Mouse (Mus musculus) midbrain, postnatal 0 days (tissue): ENCODE measurements around the gene Zfp593. TPM values are rescaled to one million over a fixed set of nuclear protein-coding genes. Genes with fewer than 3 reads are reported as not detected.
"Not testable (repeated sequence)": the region's sequence is repeated elsewhere in the genome, so short reads cannot be mapped to it uniquely, and the experiment has no call there.

ENCODE experiments used
- ATAC-seq: fragments of 200-750 bp; cut with Nextera tagmentation; 2 replicates; pipeline ENCODE4 v1.8.0; 2017; ENCODE audit warnings: moderate number of reproducible peaks, mild to moderate bottlenecking, moderate TSS enrichment, moderate library complexity; ENCODE audit not compliant: low FRiP score
- DNase-seq: peaks from one replicate; pipeline ENCODE4 v3.0.0-alpha.2; 2015; ENCODE audit warnings: low spot score
- H3K27ac ChIP-seq: fragments of 300-500 bp; sonication (generic); 2 replicates; pipeline ENCODE4 v1.5.1; 2014; ENCODE audit warnings: low read depth, mild to moderate bottlenecking, low read length, mixed read lengths
- H3K27me3 ChIP-seq: fragments of 300-500 bp; sonication (generic); 2 replicates; pipeline ENCODE4 v1.6.1; 2014; ENCODE audit warnings: low read length, control low read depth, mixed read lengths; ENCODE audit not compliant: insufficient read depth
- H3K36me3 ChIP-seq: fragments of 300-500 bp; sonication (generic); 2 replicates; pipeline ENCODE4 v1.6.1; 2014; ENCODE audit warnings: low read length, control low read depth, mixed read lengths; ENCODE audit not compliant: insufficient read depth
- H3K4me1 ChIP-seq: fragments of 300-500 bp; sonication (generic); 2 replicates; pipeline ENCODE4 v1.6.1; 2014; ENCODE audit warnings: mild to moderate bottlenecking, control low read depth, antibody characterized with exemption, low read length, mixed read lengths; ENCODE audit not compliant: insufficient read depth
- H3K4me2 ChIP-seq: fragments of 300-500 bp; sonication (generic); 2 replicates; pipeline ENCODE4 v1.6.1; 2014; ENCODE audit warnings: low read depth, mild to moderate bottlenecking, low read length, mixed read lengths; ENCODE audit not compliant: poor library complexity, severe bottlenecking
- H3K4me3 ChIP-seq: fragments of 300-500 bp; sonication (generic); 2 replicates; pipeline ENCODE4 v1.5.1; 2014; ENCODE audit warnings: low read depth, mild to moderate bottlenecking, low read length, moderate library complexity
- H3K9ac ChIP-seq: fragments of 300-500 bp; sonication (generic); replicated peaks from 2 replicates; pipeline ENCODE4 v1.6.1; 2014; ENCODE audit warnings: mild to moderate bottlenecking, low read length, moderate library complexity, mixed read lengths; ENCODE audit not compliant: poor library complexity, severe bottlenecking
- H3K9me3 ChIP-seq: fragments of 300-500 bp; sonication (generic); 2 replicates; pipeline ENCODE4 v1.6.1; 2016; ENCODE audit warnings: low read length, control low read depth
- CTCF ChIP-seq: IDR thresholded peaks from 2 replicates; pipeline ENCODE4 v1.5.1; 2016; ENCODE audit warnings: antibody characterized with exemption, mild to moderate bottlenecking
- WGBS: fragments of 180-500 bp; shearing (Covaris S2); extraction: QIAGEN DNeasy Blood & Tissue Kit; methylation state at CpG from one replicate; pipeline ENCODE4 v1.1.7; 2014; 5-methylcytosine and 5-hydroxymethylcytosine counted together
- polyA plus RNA-seq: library from polyadenylated mRNA; unstranded; fragments of >200 nt; fragmentation: Nextera tagmentation; extraction: Ambion mirVana; gene quantifications from 2 replicates; pipeline ENCODE4 v1.2.1, GENCODE M21; 2015
- total RNA-seq: library from RNA; depleted of rRNA; stranded (reverse); fragments of >200 nt; gene quantifications from 2 replicates; pipeline ENCODE4 v1.2.3, GENCODE M21; 2014

Zfp593 gene
- total and polyA plus RNA-seq, 2 experiments from 2014 or later = 9.2 to 15.4 TPM

- H3K9ac ChIP-seq = no peak overlapping the region
- H3K27me3 ChIP-seq = no peaks in the 10 kb centered on the region
- ATAC-seq (no peak), DNase-seq (no peak)
- WGBS = 39% methylated on average over 12 of the region's 13 CpGs
- H3K9me3 ChIP-seq = no peaks in the 10 kb centered on the region
- peaks cover 14% of the 10 kb centered on the region for H3K36me3 ChIP-seq
- H3K4me1 ChIP-seq = no peaks in the 10 kb centered on the region
- no peak overlapping the region for H3K27ac ChIP-seq
- TF ChIP-seq CTCF = no peak
- H3K4me3 ChIP-seq = no peak overlapping the region
- no peak overlapping the region for H3K4me2 ChIP-seq
These were observed 27.5 kb upstream of the Zfp593 start for GRCm38 (mm10) chr4:134272731-134273416.

- Histone ChIP-seq H3K4me1 (no peaks in the 10 kb centered on the region), H3K36me3 (peaks cover 8% of the 10 kb centered on the region; the same call in 1 of the 2 replicates), H3K27ac (no peak overlapping the region), H3K4me2 (no peak overlapping the region), H3K27me3 (no peaks in the 10 kb centered on the region), H3K9ac (no peak overlapping the region), H3K9me3 (no peaks in the 10 kb centered on the region), H3K4me3 (no peak overlapping the region)
- 81% methylated on average over 7 of the region's 7 CpGs for WGBS
- DNase-seq = no peak
- no peak for ATAC-seq
- no peak for TF ChIP-seq CTCF
These were observed 26.6 kb upstream of the Zfp593 start for GRCm38 (mm10) chr4:134271979-134272378.

- H3K4me3 ChIP-seq, H3K4me2 ChIP-seq, H3K4me1 ChIP-seq, H3K9ac ChIP-seq, H3K27me3 ChIP-seq, H3K27ac ChIP-seq, H3K36me3 ChIP-seq, H3K9me3 ChIP-seq, DNase-seq, ATAC-seq: not testable (repeated sequence)
- peak; percentile 50 for TF ChIP-seq CTCF
These were observed 24.2 kb upstream of the Zfp593 start for GRCm38 (mm10) chr4:134269622-134270021.

GRCm38 (mm10) chr4:134268102-134268655 is 22.8 kb upstream of the Zfp593 start:
- Histone ChIP-seq H3K27ac (no peak overlapping the region), H3K36me3 (no peaks in the 10 kb centered on the region), H3K9ac (no peak overlapping the region), H3K4me1 (no peaks in the 10 kb centered on the region), H3K4me2 (no peak overlapping the region), H3K4me3 (no peak overlapping the region), H3K27me3 (no peaks in the 10 kb centered on the region), H3K9me3 (no peaks in the 10 kb centered on the region)
- TF ChIP-seq CTCF = peak; percentile 28; the same call in 1 of the 2 replicates
- DNase-seq (no peak), ATAC-seq (no peak)
- 87% methylated on average over 19 of the region's 19 CpGs for WGBS

- ATAC-seq (no peak), DNase-seq (no peak)
- no peak overlapping the region for H3K27ac ChIP-seq
- WGBS = 75% methylated on average over 9 of the region's 9 CpGs
- no peak overlapping the region for H3K4me2 ChIP-seq
- no peaks in the 10 kb centered on the region for H3K9me3 ChIP-seq
- no peaks in the 10 kb centered on the region for H3K36me3 ChIP-seq
- H3K4me3 ChIP-seq = no peak overlapping the region
- no peak overlapping the region for H3K9ac ChIP-seq
- H3K27me3 ChIP-seq = no peaks in the 10 kb centered on the region
- H3K4me1 ChIP-seq = no peaks in the 10 kb centered on the region
- TF ChIP-seq CTCF = no peak
These were observed 20.6 kb upstream of the Zfp593 start for GRCm38 (mm10) chr4:134265860-134266585.

GRCm38 (mm10) chr4:134263191-134263590 is 17.8 kb upstream of the Zfp593 start:
- no peak overlapping the region for H3K4me3 ChIP-seq
- WGBS = 40% methylated on average over 6 of the region's 6 CpGs
- ATAC-seq = no peak
- H3K27me3 ChIP-seq = no peaks in the 10 kb centered on the region
- H3K4me2 ChIP-seq = no peak overlapping the region
- no peaks in the 10 kb centered on the region for H3K36me3 ChIP-seq
- no peaks in the 10 kb centered on the region for H3K9me3 ChIP-seq
- H3K27ac ChIP-seq = no peak overlapping the region
- H3K4me1 ChIP-seq = no peaks in the 10 kb centered on the region
- peak; percentile 62 for TF ChIP-seq CTCF
- no peak overlapping the region for H3K9ac ChIP-seq
- no peak for DNase-seq
